Mouse (Mus musculus) colon, adult 2 months (tissue): ENCODE results near the gene Zfp965. TPM values are rescaled to one million over a fixed set of nuclear protein-coding genes. Genes with fewer than 3 reads are reported as not detected.

ENCODE experiments used
- polyA plus RNA-seq: library from polyadenylated mRNA; depleted of rRNA; stranded (reverse); fragments of >200 nt; gene quantifications from 2 replicates; pipeline ENCODE4 v1.2.3, GENCODE M21; 2012; rRNA removed

The Zfp965 gene
- polyA plus RNA-seq = 0.10 and 0.15 TPM in 2 replicates

DNA sequence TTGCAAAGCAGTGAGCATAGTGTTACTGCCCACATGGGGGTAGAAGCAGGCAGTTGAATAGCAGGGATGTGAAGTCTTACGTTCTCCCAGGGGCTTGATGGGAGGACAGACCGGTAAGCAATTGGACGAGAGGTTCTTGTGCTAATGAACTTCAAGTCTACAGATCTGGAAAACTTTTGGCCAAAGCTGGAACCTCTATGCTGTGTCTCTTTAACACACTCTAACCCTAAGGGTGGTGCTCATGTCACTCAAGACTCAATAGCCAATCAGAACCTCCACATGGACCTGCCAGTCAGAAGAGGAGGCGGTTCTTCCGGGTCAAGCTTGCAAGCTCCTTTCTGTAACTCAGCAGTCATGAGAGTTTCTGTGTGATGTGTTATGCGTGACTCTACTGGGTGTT, at the start of gene Zfp965:
TSS of gene Zfp965 (plus strand) at position 301 of the 400 bp plus-strand sequence.

DNA sequence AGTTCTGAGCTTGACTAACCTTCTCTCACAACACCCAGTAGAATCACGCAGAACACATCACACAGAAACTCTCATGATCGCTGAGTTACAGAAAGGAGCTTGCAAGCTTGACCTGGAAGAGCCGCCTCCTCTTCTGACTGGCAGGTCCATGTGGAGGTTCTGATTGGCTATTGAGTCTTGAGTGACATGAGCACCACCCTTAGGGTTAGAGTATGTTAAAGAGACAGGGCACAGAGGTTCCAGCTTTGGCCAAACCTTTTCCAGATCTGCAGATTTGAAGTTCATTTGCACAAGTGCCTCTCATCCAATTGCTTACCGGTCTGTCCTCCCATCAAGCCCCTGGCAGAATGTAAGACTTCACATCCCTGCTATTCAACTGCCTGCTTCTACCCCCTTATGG, 34.1 kb upstream of the Zfp965 start, which contains the start of gene Gm4724:
TSS of gene Gm4724 (minus strand) at position 101 of the 400 bp plus-strand sequence.

Other genes starting within 250 kb of the Zfp965 start
- not detected in 2 replicates for gene Gm14440, start 194.9 kb upstream of the Zfp965 start, polyA plus RNA-seq
- gene Gm4631, start 131.8 kb upstream of the Zfp965 start, polyA plus RNA-seq = 0.37 and 0.72 TPM in 2 replicates
- gene Zfp968, start 97.5 kb upstream of the Zfp965 start, polyA plus RNA-seq = 0.16 and 0.58 TPM in 2 replicates
- gene Gm4724, start 34.2 kb upstream of the Zfp965 start, polyA plus RNA-seq = 2.0 and 2.2 TPM in 2 replicates
- not detected in 2 replicates for gene Gm11007, start 174.0 kb downstream of the Zfp965 start, polyA plus RNA-seq
- gene Zfp969, start 233.7 kb downstream of the Zfp965 start, polyA plus RNA-seq = not detected in 2 replicates